Mouse (Mus musculus): ENCODE measurements around the gene Mgll. TPM values are rescaled to one million over a fixed set of nuclear protein-coding genes. Genes with fewer than 3 reads are reported as not detected.

Gene Mgll
- polyA plus RNA-seq, 1 experiment from 2014 or later: 44.4 TPM

DNA sequence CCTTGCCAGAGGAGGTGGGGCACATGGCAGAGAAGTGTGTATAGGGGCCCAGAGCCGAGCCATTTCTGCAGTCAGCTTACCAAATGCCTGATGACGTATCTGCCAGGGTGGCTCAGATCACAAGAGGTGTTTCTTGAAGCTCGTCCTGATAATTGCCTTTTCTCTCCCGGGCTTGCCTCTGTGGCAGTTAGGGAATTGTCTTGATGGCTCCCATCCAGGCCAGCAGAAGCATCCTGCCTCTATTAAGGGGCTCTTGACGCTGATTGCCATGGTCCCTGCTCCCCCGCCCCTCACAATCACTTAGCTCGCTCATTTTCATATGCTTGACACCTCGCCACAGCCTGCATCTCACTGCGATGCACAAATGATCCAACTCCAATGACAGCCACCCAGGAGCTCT is 67.1 kb downstream of the Mgll start:
- WGBS: 44% methylated on average over 9 of the region's 9 CpGs
- no peak for ATAC-seq (replicated peaks; ENCODE audit: insufficient number of reproducible peaks, insufficient read depth, low FRiP score, low read depth)
- Histone ChIP-seq H3K9me3 (replicated peaks) (no peaks in the 10 kb centered on the region), H3K36me3 (no peaks in the 10 kb centered on the region), H3K4me2 (no peak overlapping the region), H3K27me3 (no peaks in the 10 kb centered on the region), H3K27ac (no peak overlapping the region), H3K4me1 (replicated peaks) (peaks cover 33% of the 10 kb centered on the region), H3K9ac (no peak overlapping the region), H3K4me3 (no peak overlapping the region)

DNA sequence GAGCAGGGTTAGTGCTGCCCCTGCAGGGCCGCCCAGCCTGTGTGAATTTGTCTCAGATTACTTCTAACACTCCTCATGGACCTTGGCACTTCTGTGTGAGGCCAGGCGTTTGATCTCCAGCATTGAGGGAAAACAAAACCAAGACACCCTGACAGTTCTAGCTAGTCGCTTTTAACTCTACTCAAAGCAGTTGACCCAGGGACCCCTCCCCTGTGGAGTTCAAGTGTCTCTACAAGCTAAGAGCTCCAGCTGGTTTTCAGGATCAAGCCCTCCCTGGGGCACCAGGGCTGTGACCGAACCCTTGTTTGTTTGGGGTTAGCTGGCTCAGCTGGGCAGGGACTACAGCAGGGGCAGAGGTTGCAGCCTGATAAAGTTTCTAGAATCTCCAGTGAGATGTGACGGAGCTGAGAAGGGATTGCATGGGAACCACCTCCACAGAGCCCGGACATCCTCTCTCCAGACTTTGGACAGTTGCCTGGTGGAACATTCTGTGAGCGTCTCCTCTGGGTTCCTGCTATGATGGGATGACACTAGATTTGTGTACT is 68.0 kb downstream of the Mgll start:
- no peaks in the 10 kb centered on the region for H3K36me3 ChIP-seq
- no peaks in the 10 kb centered on the region for H3K9me3 ChIP-seq (replicated peaks)
- no peak overlapping the region for H3K9ac ChIP-seq
- H3K27ac ChIP-seq: no peak overlapping the region
- H3K4me2 ChIP-seq: no peak overlapping the region
- H3K27me3 ChIP-seq: no peaks in the 10 kb centered on the region
- 47% methylated on average over 7 of the region's 7 CpGs for WGBS
- no peak overlapping the region for H3K4me3 ChIP-seq
- ATAC-seq (replicated peaks; ENCODE audit: insufficient number of reproducible peaks, insufficient read depth, low FRiP score, low read depth): 0 out of 2 replicates have a peak, but pooled peaks have one; percentile 5
- H3K4me1 ChIP-seq (replicated peaks): peaks cover 24% of the 10 kb centered on the region

DNA sequence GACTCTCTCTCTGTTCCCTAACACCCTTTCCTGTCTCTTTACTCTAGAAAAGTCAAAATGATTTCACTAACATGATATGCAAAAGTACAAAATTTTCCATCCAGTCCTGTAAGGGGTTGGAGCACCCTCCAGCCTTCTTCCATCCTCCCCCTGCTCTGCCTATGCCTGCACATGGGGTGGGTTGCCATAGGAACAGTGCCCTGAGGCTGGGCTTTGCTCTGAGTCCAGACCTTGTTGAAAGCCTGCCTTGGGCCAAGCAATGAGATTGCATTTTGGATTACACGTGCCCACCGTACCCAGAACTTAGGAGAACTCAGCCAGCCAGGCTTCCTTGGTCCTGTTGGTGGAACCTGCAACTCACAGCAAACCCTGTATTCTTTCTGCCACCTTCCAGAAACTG is 69.0 kb downstream of the Mgll start:
- Histone ChIP-seq H3K27ac (no peak overlapping the region), H3K4me1 (replicated peaks) (peaks cover 18% of the 10 kb centered on the region), H3K4me2 (no peak overlapping the region), H3K27me3 (no peaks in the 10 kb centered on the region), H3K9ac (no peak overlapping the region), H3K36me3 (no peaks in the 10 kb centered on the region), H3K4me3 (no peak overlapping the region), H3K9me3 (replicated peaks) (no peaks in the 10 kb centered on the region)
- 47% methylated on average over 2 of the region's 2 CpGs for WGBS
- no peak; the same call in 1 of the 2 replicates for ATAC-seq (replicated peaks; ENCODE audit: insufficient number of reproducible peaks, insufficient read depth, low FRiP score, low read depth)

DNA sequence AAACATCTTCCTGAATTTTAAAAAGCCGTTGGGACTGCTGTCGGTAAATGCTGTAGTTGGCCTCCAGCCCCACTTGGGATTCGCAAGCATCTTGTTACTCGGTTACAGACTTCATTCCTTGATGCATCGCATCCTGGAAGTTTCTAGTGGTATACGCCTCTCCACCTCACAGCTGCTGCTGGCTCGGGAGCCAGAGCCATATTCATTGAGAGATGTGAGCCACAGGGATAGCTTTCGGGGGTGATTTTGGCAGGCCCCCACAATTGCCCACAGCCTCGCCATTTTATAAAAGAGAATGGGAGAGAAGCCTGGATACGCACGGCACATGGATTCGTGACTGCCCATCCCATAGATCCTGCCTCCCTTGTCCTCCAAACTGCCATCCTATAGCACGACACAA is 69.7 kb downstream of the Mgll start:
- H3K4me3 ChIP-seq: no peak overlapping the region
- no peaks in the 10 kb centered on the region for H3K36me3 ChIP-seq
- H3K9ac ChIP-seq: no peak overlapping the region
- no peak for ATAC-seq (replicated peaks; ENCODE audit: insufficient number of reproducible peaks, insufficient read depth, low FRiP score, low read depth)
- 82% methylated on average over 13 of the region's 13 CpGs for WGBS
- no peak overlapping the region for H3K27ac ChIP-seq
- H3K4me1 ChIP-seq (replicated peaks): peaks cover 18% of the 10 kb centered on the region
- no peaks in the 10 kb centered on the region for H3K9me3 ChIP-seq (replicated peaks)
- no peaks in the 10 kb centered on the region for H3K27me3 ChIP-seq
- H3K4me2 ChIP-seq: no peak overlapping the region

DNA sequence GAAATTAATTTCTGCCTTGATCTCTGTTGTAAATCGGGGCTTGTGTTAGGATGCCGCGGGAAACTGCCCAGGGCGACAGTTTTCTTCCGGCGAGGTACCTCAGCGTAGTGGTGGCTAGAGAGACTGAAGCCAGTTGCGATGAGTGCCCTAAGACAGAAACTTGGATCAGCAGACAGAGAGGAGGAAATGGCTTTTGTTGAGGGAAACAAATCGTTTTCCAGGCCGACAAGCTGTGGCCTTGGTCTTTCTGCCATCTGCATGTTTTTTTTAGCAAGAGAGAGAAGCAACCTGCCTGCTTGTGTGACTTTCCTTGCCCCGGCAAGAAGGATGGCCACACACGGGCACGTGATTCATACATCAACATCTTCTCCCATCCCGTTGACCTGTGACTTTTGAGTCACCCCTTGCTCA is 70.4 kb downstream of the Mgll start:
- Histone ChIP-seq H3K36me3 (no peaks in the 10 kb centered on the region), H3K27me3 (no peaks in the 10 kb centered on the region), H3K4me3 (no peak overlapping the region), H3K4me2 (no peak overlapping the region), H3K9ac (no peak overlapping the region), H3K27ac (no peak overlapping the region), H3K9me3 (replicated peaks) (no peaks in the 10 kb centered on the region), H3K4me1 (replicated peaks) (peaks cover 18% of the 10 kb centered on the region)
- no peak for ATAC-seq (replicated peaks; ENCODE audit: insufficient number of reproducible peaks, insufficient read depth, low FRiP score, low read depth)
- WGBS: 68% methylated on average over 14 of the region's 14 CpGs

DNA sequence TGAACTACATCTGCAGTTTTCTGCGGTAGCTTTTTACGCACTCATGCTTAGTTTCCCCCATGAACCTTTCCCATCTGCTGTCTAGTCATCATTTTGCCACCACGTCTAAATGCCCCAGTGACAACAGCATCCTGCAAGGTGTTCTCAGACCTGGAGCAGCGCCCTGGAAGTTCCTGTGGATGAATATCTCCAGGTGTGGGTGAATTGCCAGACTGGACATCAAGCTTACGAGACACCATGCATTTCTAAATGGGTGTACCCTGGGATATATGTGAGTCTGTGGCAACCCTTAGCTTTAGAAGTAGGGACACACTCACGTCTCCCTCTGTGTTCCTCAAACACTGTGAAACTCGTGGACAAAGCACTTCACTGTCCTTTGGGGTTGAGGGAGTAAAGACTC is 76.0 kb downstream of the Mgll start:
- no peak for ATAC-seq (replicated peaks; ENCODE audit: insufficient number of reproducible peaks, insufficient read depth, low FRiP score, low read depth)
- Histone ChIP-seq H3K9ac (no peak overlapping the region), H3K27ac (no peak overlapping the region), H3K4me2 (no peak overlapping the region), H3K27me3 (no peaks in the 10 kb centered on the region), H3K4me3 (no peak overlapping the region), H3K9me3 (replicated peaks) (no peaks in the 10 kb centered on the region), H3K4me1 (replicated peaks) (peaks cover 27% of the 10 kb centered on the region), H3K36me3 (no peaks in the 10 kb centered on the region)
- 76% methylated on average over 7 of the region's 7 CpGs for WGBS

DNA sequence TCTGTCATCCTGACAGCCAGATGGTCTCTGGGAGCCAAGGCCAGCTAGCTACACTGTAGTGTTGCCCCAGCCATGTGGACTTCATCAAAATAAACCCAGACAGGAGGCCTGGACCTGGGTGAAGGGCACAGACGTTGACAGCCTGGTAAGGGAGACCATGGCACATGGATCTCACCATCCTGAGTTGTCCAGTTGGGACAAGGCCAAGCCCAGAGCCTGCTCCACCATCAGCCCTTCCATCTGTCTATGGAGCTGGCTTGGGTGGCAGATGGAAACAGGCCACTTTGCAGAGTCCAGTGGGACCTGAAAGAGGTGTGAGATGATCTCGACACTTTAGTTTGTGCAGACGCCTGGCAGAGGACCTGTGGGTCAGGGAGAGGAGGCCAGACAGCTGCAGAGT is 76.5 kb downstream of the Mgll start:
- Histone ChIP-seq H3K36me3 (no peaks in the 10 kb centered on the region), H3K4me1 (replicated peaks) (peaks cover 27% of the 10 kb centered on the region), H3K27ac (peak overlapping the region; percentile 18; the same call in 1 of the 2 replicates), H3K9ac (no peak overlapping the region), H3K27me3 (no peaks in the 10 kb centered on the region), H3K4me3 (no peak overlapping the region), H3K4me2 (no peak overlapping the region), H3K9me3 (replicated peaks) (no peaks in the 10 kb centered on the region)
- 18% methylated on average over 3 of the region's 3 CpGs for WGBS
- ATAC-seq (replicated peaks; ENCODE audit: insufficient number of reproducible peaks, insufficient read depth, low FRiP score, low read depth): peak; percentile 12

DNA sequence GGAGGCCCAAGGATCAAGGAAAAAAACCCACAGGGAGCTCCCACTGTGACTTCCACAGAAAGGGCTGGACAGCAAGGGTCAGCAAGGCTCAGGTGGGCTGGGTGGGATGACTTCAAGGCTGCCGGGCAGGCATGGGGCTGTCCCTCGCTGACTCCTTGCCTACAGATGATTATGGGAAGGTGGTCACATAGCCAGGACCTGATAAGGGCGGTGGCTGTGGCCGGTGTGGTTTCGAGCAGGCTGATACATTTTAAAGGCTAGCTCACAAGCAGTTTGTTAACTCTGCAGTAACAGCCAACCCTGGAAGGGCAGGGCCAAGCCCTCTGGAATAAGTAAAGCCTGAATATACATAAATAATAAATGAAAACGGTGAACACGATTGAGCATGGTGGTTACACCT is 78.8 kb downstream of the Mgll start:
- no peaks in the 10 kb centered on the region for H3K36me3 ChIP-seq
- 80% methylated on average over 7 of the region's 7 CpGs for WGBS

DNA sequence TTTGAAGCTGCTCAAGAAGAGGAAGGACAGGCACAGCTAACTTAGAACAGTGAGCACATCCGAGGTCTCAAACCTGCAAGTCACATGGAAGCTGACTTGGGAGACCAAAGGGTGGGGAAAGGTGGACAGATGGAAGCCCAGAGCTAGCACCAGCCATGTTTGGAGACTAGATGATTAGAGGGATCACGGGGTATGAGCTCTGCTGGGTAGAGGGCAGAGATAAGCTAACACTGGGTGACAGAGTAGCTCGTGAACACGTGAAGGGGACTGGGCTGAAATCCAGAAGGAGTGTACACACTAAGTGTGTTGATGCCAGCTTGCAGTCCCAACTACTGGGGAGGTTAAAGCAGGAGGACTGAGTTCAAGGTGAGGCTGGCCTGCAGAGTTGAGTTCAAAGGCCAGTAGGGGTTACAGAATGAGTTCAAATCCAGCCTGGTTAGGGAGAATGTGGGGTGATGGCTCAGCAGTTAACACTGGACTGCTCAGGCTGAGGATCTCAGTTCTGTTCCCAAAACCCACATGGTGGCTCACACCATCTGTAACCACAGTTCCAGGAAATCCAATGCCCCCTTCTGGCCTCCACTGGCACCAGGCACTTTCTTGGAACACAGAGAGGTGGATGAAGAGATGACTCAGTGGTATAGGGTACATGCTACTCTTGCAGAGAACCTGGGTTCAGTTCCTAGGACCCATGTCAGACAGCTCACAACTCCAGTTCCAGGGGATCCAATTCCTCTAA is 79.9 kb downstream of the Mgll start:
- Histone ChIP-seq H3K4me2 (no peak overlapping the region), H3K4me1 (replicated peaks) (peaks cover 28% of the 10 kb centered on the region), H3K36me3 (no peaks in the 10 kb centered on the region), H3K9me3 (replicated peaks) (no peaks in the 10 kb centered on the region), H3K27ac (0 out of 2 replicates have a peak overlapping the region, but pooled peaks have one; percentile 24), H3K4me3 (no peak overlapping the region), H3K27me3 (no peaks in the 10 kb centered on the region), H3K9ac (no peak overlapping the region)
- 37% methylated on average over 4 of the region's 4 CpGs for WGBS
- no peak; the same call in 1 of the 2 replicates for ATAC-seq (replicated peaks; ENCODE audit: insufficient number of reproducible peaks, insufficient read depth, low FRiP score, low read depth)

More for the DNA sequence above, 78.8 kb downstream of the Mgll start:
- H3K9ac ChIP-seq: no peak overlapping the region
- no peak for ATAC-seq (replicated peaks; ENCODE audit: insufficient number of reproducible peaks, insufficient read depth, low FRiP score, low read depth)
- H3K27me3 ChIP-seq: no peaks in the 10 kb centered on the region
- H3K4me1 ChIP-seq (replicated peaks): peaks cover 27% of the 10 kb centered on the region
- no peak overlapping the region for H3K4me2 ChIP-seq
- H3K27ac ChIP-seq: no peak overlapping the region
- H3K4me3 ChIP-seq: no peak overlapping the region
- no peaks in the 10 kb centered on the region for H3K9me3 ChIP-seq (replicated peaks)

DNA sequence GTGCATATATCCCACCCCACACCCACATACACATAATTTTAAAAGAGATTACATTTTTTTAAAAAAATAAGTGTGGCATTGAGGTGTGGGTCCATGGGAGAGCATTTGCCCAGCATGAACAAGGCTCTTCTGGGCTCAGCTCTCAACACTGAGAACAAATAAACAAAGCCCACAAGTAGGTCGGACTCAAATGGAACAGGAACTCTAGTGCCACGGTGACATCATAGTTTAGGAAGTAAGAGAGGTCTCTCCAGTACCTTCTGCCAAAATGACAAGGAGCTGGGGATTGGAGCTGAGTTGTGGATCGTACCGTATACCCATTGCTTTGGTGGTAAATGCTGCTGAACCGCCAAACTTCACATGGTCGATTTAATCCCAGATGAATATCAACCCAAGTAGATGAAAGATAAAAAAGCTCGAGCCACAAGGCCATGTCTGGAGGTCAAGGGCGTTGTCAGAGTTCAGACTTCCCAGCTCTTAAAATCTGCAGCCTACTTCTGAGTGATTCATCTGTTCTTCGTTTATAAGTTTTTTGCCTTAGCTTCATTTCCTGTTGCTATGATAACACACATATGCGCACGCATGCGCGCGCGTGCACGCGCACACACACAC is 80.9 kb downstream of the Mgll start:
- Histone ChIP-seq H3K4me3 (no peak overlapping the region), H3K9ac (no peak overlapping the region), H3K4me1 (replicated peaks) (peaks cover 36% of the 10 kb centered on the region), H3K27ac (no peak overlapping the region), H3K27me3 (no peaks in the 10 kb centered on the region), H3K4me2 (no peak overlapping the region), H3K36me3 (no peaks in the 10 kb centered on the region), H3K9me3 (replicated peaks) (no peaks in the 10 kb centered on the region)
- ATAC-seq (replicated peaks; ENCODE audit: insufficient number of reproducible peaks, insufficient read depth, low FRiP score, low read depth): no peak
- 85% methylated on average over 17 of the region's 17 CpGs for WGBS

DNA sequence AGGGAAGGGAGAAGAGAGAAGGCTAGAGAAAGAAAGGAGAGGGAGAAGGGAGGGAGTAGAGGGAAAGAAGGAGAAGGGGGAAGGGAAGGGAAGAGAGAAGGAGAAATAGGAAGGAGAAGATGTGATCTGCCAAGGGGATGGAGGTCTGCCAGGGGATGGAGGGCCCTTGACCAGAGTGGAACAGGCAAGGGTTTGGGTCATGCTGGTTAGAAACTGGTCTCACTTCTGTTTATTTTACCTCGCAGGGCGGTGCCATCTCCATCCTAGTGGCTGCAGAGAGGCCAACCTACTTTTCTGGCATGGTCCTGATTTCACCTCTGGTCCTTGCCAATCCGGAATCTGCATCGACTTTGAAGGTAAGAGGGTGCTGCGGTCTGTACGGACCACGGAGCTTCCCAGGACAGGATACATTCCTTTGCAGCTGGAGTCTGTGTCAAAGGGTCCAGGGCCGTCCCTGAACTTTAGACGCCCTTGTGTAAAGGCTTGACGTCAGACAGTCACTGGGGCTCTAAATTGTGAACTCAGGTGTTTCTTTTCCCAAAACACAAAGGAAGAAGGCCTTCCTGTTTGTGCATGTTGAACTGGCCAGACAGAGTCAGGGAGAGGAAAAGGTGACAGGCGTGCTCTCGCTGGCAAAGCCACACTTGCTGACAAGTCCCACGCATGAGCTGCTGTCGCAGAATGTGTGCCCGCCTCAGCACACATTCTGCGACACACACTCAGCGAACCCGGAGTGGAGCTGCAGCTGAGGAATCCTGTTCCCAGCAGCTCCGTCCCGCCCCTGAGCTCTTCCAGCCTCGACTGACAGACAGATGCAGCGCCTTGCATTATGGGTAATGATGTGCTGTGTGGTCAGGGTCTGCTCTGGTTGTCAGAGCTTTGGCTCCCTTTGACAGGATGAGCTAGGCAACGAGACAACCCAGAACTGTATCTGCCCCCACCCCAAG is 85.2 kb downstream of the Mgll start:
- 45% methylated on average over 23 of the region's 23 CpGs for WGBS
- 0 out of 2 replicates have a peak overlapping the region, but pooled peaks have one; percentile 9 for H3K27ac ChIP-seq

More for the DNA sequence above, 85.2 kb downstream of the Mgll start:
- no peak overlapping the region for H3K9ac ChIP-seq
- H3K36me3 ChIP-seq: no peaks in the 10 kb centered on the region
- no peak overlapping the region for H3K4me2 ChIP-seq
- no peaks in the 10 kb centered on the region for H3K27me3 ChIP-seq
- no peak overlapping the region for H3K4me3 ChIP-seq
- H3K4me1 ChIP-seq (replicated peaks): peaks cover 28% of the 10 kb centered on the region
- no peaks in the 10 kb centered on the region for H3K9me3 ChIP-seq (replicated peaks)
- 0 out of 2 replicates have a peak, but pooled peaks have one; percentile 9 for ATAC-seq (replicated peaks; ENCODE audit: insufficient number of reproducible peaks, insufficient read depth, low FRiP score, low read depth)
